Mouse (Mus musculus) brain, adult 2 months (tissue): Measurements from ENCODE around the gene Tsfm.

Experiments
- DNase-seq: peaks from one replicate; pipeline ENCODE4 v3.0.0; 2011; ENCODE audit warnings: low read depth, low spot score

Tsfm gene

DNA sequence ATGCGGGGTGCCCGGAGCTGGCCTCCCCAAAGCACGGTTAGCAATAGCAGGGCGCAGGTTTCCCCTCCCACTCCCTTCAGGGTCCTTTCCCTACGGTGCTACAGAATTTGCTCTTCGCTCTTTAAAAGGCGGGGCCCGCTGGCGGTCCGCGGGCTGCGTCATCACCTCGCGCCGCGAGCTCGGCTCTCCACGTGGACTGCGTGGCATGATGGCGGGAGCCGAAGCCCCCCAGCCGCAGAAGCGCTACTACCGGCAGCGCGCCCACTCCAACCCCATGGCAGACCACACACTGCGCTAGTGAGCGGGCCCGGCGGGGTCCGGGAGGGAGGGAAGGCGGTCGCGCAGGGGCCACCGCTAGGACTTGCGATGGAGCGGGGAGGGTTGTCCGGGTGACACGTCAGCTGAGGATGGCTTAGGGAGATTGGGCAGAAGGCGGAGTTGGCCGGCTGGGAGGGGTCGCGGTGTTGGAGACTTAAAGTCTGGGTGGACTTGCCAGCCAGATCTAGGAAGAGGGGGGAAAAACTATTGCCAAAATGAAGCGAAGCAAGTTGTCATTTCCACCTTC is 11.2 kb upstream of the Tsfm start:
- peak; percentile 92 for DNase-seq

DNA sequence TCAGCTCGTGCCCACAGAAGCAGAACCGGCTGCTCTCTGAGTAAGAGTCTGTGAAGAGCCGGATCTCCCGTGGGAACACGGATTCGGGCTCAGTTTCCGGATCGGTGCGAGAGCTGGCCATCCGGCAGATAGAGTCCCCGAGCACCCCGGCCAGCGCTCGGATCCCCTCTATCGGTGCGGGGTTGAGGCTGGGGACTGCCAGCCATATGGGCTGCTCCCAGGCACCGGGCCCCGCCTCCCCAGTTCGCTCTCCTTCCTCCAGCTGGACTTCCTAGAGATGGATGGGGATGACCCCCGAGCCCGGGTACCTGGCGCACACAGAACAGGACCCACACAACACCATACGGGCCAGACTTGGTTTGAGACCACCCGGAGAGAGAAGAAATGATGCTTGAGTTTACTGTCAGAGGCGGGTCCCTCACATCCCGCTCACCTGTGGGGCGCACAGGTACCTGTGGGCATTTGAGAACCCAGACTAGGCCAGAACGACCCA is 10.7 kb upstream of the Tsfm start, which contains the start of the genes Mettl1 and Eef1akmt3:
Gene Mettl1, plus strand, starts transcription at position 141 of the 493 bp plus-strand sequence.
Gene Eef1akmt3, minus strand, starts transcription at position 240 of the 493 bp plus-strand sequence.
- no peak for DNase-seq

DNA sequence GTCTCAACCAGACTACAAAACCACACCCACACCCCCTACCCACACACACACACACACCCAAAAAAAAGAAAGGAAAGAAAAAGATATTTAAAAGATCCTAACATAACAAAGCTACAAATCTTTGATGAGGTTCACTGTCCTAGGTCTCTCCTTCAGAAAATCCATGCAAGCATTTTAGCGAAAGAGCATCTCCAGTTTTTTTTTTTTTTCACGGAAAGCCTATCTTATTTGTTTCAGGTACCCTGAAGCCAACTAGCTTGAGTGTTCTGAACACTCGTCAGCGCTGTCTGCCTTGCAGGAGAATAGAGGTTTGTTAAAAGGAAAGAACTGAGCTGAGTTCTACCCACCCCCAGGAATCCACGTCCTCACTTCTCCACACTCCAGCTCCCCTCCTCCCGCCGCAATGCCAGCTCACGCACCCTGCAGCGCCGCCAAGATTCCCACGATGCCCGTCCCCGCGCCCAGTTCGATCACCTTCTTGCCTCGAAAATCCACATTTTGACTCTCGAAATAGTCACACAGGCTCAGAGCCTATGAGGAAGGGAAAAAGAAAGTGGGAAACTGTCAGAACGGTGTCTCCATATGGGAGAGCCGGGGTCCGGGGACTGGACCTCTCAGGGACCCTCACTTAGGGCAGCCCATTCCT is 10.1 kb upstream of the Tsfm start:
- DNase-seq: peak; percentile 63

DNA sequence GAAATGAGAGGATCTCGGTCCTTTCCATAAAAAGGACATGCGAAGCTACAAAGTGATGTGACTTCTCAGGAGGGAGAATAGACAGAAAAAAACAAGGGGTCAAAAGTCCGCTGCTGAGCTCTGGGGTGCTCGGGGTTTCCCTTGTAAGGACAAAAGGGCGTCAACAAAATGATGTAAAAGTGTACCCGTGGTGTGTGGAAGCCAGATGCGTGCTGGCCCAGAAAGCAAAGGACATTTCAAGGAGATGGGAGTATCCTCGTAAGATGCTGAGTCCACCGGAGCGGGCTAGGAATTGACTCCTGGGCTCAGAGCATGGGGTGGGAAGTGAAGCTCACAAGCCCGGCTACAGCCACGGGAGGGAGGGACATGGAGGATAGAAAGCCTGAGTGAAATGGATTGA is 7.0 kb upstream of the Tsfm start:
- DNase-seq: no peak

DNA sequence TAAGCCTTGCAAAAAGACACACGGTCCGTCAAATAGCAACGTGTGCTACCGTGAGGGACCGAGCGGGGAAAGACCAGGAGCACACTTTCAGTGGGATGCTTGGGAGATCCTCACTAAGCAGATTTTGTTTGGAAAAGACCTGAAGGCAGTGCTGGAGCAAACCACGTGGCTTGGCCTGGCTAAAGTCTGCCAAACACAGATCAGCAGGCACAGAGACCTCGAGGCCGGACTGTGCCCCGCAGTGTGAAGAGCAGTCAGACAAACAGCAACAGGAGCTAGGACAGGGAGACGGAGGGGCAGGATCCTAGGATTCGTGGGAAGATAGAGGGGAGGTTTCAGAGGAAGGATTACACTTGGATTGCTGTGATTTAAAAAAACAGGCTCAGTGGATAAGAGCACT is 5.6 kb upstream of the Tsfm start:
- no peak for DNase-seq

DNA sequence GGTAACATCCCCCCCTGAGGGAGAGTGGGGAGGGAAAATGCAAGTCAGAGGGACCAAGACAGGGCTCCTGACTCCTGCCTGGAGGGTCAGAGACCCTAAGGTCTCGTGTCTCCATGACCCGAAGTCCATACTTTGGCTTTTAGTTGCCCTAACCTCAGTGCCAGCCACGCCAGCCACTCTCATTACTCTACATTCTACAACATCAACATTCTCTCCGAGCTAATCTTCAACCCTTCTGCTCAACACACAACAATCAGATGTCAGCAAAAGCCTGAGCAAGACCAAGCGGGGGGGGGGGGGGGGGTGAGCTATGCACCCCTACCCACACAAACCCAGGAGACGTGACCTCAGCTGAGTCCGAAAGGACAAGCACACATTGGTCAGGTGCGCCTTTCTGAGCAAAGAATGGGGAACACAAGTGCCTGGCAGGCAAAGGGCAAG is 2.7 kb upstream of the Tsfm start:
- no peak for DNase-seq

DNA sequence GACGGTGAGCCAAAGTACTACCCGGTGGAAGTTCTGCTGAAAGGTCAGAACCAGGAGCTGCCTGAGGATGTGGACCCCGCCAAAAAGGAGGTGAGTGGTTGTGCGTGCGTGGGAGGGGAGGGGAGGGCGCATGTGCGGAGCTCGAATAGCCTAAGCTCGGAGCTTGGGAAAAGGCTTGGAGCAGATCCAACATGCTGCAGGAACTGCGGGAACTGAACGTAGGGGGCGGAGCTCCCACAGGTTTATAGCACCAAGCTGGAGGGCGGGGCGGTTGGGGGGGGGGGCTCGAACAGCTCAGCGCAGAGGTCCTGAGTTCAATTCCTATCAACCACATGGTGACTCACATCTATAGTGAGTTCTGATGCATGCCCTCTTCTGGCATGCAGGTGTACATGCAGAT is 12.2 kb downstream of the Tsfm start:
- DNase-seq: no peak

DNA sequence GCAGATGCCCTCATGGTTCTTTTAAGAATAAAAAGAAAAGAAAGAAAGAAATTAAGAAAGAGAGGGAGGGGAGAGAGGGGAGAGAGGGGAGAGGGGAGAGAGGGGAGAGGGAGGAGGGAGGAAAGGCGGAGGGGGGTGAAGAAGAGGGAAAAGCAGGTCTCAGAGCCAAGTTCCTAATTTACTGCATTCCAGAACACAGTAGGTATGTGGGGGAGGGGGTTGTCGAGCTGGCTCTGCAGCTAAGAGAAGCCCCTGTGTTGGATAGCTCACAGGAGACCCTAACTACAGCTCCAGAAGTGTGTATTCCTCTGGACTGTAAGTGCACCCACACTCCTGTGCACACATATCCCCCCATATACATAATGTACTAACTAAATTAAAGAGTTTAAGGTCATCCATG is 13.6 kb downstream of the Tsfm start:
- no peak for DNase-seq

DNA sequence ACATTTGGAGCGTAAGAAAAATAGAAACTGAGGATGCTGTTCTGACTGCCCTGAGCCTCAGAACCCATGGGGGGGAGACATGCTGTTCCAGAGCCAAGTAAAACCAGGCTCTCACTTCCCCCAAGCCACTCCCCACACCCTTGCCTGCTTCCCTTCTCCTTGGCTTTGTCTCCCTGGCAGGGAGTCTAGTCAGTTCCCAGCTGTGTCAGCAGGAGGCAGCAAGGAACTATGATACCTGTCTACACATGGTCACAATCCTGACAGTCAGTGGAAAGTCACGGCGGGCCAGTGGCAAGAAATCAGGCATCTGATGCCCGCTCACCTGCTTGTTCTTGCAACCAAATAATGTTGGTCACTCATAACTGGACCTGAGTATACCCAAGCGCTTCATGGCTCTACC is 14.2 kb downstream of the Tsfm start:
- DNase-seq: no peak

DNA sequence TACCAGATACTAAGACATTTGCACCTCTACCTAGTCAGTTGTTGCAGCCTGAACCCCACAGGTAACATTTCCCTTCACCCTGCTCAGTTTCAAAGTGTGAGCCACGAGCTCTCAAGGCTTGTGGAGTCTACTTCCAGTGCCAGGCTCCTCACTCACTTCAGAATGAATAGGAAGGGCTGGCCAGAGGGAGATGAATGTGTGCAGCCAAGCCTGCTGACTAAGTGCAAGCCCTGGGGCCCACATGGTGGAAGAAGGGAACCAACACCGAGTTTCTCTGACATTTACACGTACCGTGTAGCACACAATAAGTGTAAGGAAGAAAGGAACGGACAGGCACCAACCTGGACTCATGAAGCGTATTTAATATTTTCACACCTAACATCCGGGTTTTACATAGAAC is 26.8 kb downstream of the Tsfm start:
- DNase-seq: no peak

DNA sequence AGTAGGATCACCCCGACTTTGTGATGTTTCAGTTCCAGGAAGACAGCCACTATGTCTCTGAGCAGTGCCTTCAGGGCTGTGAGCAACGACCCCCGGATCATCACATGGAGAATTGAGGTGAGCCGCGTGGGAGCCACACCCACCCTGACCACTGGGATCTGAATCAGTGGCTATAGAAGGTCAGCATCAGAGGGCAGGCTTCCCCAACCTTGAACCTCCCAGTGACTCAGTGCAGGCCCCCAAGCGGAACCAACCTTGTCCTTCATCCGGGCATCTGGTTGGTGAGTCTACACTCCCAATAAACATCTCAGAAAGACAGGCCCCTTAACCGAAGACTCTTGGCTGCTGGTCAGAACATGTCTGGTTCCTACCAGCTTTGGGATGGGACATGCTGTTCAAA is 27.3 kb downstream of the Tsfm start:
- DNase-seq: no peak

DNA sequence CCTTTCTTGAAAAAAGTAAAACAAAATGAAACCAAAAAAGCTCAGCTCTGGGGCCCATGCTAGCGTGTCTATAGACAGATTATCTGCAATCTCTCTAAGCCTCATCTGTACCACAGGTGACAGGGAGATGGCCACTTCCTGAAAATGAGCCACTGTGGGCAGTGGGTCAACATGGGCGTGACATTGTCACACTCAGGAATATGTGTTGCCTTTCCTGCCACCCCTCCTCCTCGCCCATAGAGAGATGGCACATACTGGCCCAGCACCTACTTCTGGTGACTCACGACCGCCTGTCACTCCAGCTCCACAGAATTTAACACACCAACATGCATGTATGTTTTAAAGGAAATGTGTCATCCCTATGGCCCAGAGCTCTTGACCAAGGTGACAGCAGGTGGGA is 27.9 kb downstream of the Tsfm start:
- no peak for DNase-seq

DNA sequence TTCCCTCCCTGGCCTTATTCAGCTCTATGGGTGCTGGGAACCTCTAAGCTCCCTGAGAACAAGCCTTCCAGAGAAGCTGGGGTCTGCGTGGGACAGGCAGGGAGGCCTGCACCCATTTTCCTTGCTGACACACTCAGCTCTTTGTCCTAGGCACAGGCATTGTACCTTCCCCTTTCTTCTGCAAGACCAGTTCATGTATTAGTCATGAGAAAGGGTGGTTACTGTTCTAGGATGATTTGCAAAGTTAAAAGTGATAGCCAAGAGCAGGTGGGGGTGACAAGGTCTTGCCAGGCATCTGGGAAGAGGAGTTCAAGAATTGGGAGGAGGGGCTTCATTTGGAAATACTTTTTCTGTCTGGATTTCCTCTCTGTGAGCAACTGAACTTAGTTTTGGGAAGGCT is 28.6 kb downstream of the Tsfm start:
- no peak for DNase-seq

DNA sequence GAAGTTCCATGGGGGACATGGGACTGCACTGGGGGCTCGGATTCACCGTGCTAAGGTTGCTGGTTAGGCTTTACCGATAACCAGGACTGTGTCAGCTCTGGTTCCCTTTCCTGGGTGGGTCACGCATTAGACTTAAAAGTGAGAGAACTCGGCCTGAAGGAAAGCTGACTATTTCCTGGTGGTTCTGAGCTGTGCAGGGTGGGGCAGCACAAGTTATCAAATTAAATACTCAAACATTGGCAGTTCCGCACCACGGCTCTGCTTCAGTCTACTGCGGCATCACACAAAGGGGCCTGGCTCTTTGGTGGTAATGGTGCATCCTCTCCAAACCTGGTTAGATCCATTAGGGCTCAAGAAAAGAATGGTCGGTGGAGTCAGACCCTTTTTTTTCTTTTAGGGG is 29.3 kb downstream of the Tsfm start:
- no peak for DNase-seq

DNA sequence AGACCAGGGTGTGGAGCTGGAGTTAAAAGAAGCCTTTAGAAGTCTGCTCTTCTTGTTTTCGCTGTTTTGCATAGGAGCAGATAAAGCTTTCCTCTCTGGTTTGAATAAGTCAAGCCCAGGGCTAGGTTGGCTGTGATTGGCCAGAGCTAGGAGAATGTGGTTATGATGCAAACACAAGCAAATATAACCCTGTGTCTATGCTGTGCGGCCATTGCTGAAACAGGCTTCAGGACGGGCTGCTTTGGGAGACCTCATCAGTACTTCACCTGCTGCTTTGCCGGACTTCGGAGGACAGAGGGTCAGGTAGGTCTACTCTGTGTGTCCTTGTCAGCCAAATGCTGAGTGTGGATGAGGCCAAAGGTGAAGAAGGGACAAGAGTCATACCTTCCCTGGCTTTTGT is 30.1 kb downstream of the Tsfm start, which contains the start of gene Avil:
Gene Avil, plus strand, starts transcription at position 181 of the 400 bp plus-strand sequence.
- DNase-seq: no peak

DNA sequence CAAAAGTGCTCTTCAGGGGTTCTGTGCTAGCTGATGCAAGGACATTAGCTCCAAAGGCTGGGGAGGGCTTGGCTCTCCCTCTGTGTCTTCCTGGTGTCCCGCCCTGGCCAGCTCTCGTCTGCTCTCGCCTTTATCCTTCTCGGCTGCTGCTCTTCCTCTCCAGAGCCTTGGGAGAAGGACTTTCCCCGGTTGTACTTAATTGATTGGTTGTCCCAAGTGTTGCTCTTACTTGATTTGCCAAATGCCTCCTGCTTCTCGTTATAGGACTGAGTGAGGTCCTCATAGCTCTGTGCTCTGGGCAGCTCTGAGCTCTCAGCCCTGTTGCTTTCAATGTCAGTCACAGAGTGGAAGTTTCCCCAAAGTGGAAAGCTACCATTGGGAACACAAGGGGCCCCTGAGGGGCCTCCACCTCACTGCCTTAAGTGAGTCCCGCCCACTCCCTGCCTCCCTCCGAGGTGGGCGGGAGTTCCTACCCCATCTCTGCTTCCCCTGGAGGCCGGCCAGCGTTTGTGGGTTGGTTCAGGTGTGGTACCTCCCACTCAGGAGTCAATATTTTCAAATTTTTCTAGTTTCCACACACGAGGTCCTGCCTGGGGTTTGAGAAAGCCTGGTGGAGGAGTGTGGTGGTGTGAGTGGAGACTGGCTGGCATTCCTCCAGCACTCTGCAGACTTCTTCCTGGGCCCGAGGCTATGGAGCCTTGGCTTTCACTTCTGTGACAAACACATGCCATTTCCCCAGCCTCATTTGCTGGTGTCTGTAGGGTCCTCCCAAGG is 33.1 kb downstream of the Tsfm start:
- DNase-seq: peak; percentile 24

DNA sequence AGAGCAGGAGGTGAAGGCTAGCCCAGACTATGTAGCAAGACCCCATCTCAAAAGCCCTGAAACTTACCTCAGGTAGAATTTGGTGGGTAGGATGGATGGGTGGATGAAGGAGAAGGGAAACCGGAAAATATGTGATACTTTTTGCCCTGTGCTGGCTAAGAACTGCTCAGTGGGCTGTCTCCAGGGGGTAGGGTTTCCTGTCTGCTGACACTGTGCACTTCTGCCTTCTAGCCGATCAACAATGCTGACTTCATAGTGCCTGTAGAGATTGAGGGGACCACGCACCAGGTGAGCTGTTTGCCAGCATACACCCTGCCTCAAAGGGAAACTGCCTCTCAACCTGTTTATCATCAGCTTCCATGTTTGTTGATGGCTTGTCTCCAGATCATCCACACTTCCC is 37.0 kb downstream of the Tsfm start:
- DNase-seq: no peak

DNA sequence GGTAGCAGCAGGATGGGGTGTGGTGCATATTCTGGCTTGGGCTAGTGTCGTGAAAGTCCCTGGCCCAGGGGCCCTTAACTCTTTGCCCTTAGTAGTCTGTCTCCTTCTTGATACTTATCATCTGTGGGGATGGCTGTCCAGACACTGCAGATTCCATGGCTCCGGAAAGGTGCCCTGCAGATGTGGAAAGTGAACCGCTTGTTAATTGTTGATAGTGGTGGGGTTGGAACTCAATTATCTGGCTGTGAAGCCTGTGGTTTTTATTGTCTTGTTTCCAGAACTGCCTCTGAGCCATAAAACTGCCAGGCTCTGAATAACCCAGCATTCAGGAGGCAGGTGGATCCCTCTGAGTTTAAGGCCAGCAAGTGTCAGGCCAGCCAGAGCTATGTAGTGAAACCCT is 39.0 kb downstream of the Tsfm start:
- DNase-seq: no peak

DNA sequence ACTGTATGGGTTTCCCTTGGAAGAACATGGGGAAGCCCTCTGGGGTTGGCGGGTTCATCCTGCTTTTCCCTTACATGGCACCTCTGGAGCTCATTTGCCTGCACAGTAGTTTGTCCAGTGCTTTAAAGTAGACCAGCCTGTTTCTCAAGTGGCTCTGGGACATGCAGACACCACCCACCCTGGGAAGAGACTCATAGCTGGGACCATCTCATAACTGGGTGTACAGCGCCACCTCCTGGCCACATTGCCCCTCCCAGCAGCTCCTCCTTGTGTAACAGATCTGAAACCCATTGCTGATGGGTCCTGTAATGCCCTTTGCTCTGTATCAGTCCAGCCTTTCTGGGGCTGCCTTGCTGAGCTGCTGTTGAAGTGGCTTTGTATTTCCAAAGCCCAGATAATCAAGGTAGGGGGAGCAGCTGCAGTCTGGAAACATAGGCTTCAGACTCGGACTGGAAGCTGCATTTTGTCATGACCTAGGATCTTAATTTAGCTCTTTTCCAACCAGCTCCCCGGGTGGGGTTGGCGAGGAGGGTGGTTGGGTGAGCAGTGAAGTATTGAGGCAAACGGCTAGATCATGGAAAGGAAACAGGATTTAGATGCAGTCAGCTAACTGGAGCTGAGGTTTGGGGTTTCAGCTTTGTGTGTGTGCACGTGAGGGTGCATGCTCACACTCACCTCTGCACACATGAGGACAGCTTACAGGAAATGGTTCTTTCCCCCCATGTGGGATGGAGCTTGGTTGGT is 40.2 kb downstream of the Tsfm start:
- DNase-seq: peak; percentile 95

DNA sequence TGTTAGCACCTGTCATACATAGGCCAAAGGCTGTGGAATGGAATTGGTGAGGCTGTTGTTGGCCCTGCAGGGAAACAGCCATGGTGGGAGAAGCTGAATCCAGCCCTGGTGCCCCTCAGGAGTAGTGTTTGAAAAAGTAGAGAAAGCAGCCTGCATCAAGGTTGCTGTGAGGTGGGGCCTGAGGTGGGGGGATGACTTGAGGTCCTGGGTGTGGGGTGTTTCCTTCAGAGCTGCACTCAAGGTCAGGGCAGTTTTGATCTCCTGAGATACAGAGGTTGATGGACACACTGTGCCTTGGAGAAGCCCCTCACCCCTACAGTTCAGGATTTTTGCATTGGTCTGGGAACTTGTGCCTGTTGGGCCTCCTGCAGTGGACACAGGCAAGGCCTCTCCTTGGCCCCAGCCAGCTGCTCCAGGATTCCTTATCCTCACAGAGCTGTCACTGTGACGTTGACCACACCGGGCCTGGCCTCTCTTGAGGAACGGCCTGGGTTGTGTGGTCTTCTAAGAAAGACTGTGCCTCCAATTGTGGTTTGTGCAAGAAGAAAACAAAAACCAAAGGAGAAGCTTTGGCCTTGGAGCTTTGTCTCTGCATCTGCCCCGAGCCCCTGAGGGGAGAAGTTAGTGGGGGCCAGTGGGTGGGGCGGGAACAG is 42.0 kb downstream of the Tsfm start:
- no peak for DNase-seq
